Mouse (Mus musculus): ENCODE results near the gene Zdhhc17. TPM values are rescaled to one million over a fixed set of nuclear protein-coding genes. Genes with fewer than 3 reads are reported as not detected.

Zdhhc17 gene
- polyA plus RNA-seq, 1 experiment from 2014 or later, result 27.0 TPM

DNA sequence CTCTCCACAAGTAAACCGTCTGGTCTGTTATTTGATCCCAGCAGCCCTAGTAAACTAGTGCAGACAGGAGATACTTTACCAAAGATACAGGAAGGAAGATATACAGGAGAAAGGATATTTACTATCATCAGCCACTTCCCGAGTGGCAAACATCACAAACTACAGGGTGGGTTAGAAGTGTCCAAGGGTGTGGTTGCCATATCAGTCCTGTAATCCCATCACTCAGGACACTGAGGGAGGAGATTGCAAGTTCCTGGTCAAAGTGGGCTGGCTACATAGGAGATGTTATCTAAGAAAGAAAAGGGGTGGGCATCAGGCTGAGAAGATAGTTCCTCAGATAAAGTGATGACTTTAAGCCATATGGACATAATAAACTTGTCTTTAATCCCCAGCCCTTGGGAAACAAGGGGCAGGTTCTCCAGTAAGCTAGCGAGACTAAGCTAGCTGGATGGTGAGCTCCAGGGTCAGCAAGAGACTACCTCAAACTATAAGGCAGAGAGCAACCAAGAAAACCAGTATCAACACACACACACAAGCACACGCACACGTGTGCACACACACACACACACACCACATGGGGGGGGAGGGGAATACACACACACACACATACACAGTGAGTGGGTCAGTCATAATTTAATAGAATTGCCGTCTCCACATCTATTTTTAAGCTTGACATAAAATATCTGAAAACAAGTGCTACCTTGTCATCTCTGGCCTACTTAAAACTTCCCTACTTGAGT, 18.5 kb downstream of the Zdhhc17 start:
- no peaks in the 10 kb centered on the region for H3K36me3 ChIP-seq (ENCODE audit: insufficient read depth)
- 61% methylated on average over 6 of the region's 6 CpGs for WGBS
- H3K9ac ChIP-seq, result no peak overlapping the region
- no peak overlapping the region for H3K4me3 ChIP-seq (ENCODE audit: low read depth, low read length)
- H3K27me3 ChIP-seq (ENCODE audit: insufficient read depth, low read length), result no peaks in the 10 kb centered on the region
- no peak overlapping the region for H3K27ac ChIP-seq (ENCODE audit: low read depth)
- ATAC-seq (ENCODE audit: insufficient read depth), result no peak
- no peak overlapping the region for H3K4me2 ChIP-seq
- no peaks in the 10 kb centered on the region for H3K9me3 ChIP-seq (ENCODE audit: low read depth, low read length)
- DNase-seq, result no peak
- H3K4me1 ChIP-seq (ENCODE audit: insufficient read depth), result no peaks in the 10 kb centered on the region
- TF ChIP-seq CTCF (IDR thresholded peaks at IDR 0.05; ENCODE audit: low read depth), result no peak

GRCm38 (mm10) chr10:110989729-110990128, 20.2 kb downstream of the Zdhhc17 start:
- TF ChIP-seq CTCF (IDR thresholded peaks at IDR 0.05; ENCODE audit: low read depth), result peak; percentile 32; the same call in 1 of the 2 replicates
- ATAC-seq (ENCODE audit: insufficient read depth) (no peak), DNase-seq (peak; percentile 59)
- no peaks in the 10 kb centered on the region for H3K36me3 ChIP-seq (ENCODE audit: insufficient read depth)
- H3K4me3 ChIP-seq (ENCODE audit: low read depth, low read length), result no peak overlapping the region
- no peaks in the 10 kb centered on the region for H3K9me3 ChIP-seq (ENCODE audit: low read depth, low read length)
- H3K27ac ChIP-seq (ENCODE audit: low read depth), result no peak overlapping the region
- H3K27me3 ChIP-seq (ENCODE audit: insufficient read depth, low read length), result no peaks in the 10 kb centered on the region
- H3K4me2 ChIP-seq, result no peak overlapping the region
- no peaks in the 10 kb centered on the region for H3K4me1 ChIP-seq (ENCODE audit: insufficient read depth)
- WGBS, result 58% methylated on average over 2 of the region's 2 CpGs
- H3K9ac ChIP-seq, result no peak overlapping the region

GRCm38 (mm10) chr10:110986682-110987081, 23.3 kb downstream of the Zdhhc17 start:
- Histone ChIP-seq H3K36me3 (ENCODE audit: insufficient read depth) (0 out of 2 replicates have a peak, but pooled peaks cover 2% of the 10 kb centered on the region), H3K4me1 (ENCODE audit: insufficient read depth) (no peaks in the 10 kb centered on the region), H3K27me3 (ENCODE audit: insufficient read depth, low read length) (no peaks in the 10 kb centered on the region), H3K4me2 (no peak overlapping the region), H3K4me3 (ENCODE audit: low read depth, low read length) (no peak overlapping the region), H3K9ac (no peak overlapping the region), H3K9me3 (ENCODE audit: low read depth, low read length) (no peaks in the 10 kb centered on the region), H3K27ac (ENCODE audit: low read depth) (no peak overlapping the region)
- no peak for DNase-seq
- no peak for ATAC-seq (ENCODE audit: insufficient read depth)
- WGBS, result 88% methylated on average over 17 of the region's 17 CpGs
- no peak for TF ChIP-seq CTCF (IDR thresholded peaks at IDR 0.05; ENCODE audit: low read depth)

DNA sequence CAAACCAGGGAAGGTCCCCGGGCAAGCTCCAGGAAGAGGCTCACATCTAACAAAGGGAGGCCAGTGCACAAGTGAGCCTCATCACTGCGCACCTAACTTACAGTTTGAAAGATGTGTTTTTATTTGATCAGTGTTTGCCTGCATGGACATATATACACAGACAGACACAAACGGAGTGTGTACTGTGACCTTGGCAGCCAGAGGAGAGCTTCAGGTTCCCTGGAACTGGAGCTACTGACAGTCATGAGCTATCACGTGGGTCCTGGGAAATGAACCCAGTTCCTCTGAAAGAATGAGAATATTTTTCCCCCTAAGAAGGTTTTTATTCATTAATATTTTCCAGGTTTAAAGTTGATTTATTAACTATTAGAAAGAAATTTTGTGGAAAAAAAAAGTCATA, 27.2 kb downstream of the Zdhhc17 start:
- DNase-seq, result no peak
- Histone ChIP-seq H3K4me1 (ENCODE audit: insufficient read depth) (no peaks in the 10 kb centered on the region), H3K27me3 (ENCODE audit: insufficient read depth, low read length) (no peaks in the 10 kb centered on the region), H3K9me3 (ENCODE audit: low read depth, low read length) (no peaks in the 10 kb centered on the region), H3K27ac (ENCODE audit: low read depth) (no peak overlapping the region), H3K4me3 (ENCODE audit: low read depth, low read length) (no peak overlapping the region), H3K4me2 (no peak overlapping the region), H3K36me3 (ENCODE audit: insufficient read depth) (peaks cover 10% of the 10 kb centered on the region; the same call in 1 of the 2 replicates), H3K9ac (no peak overlapping the region)
- ATAC-seq (ENCODE audit: insufficient read depth), result no peak
- 62% methylated on average over 4 of the region's 4 CpGs for WGBS
- TF ChIP-seq CTCF (IDR thresholded peaks at IDR 0.05; ENCODE audit: low read depth), result no peak

GRCm38 (mm10) chr10:110980441-110980840, 29.5 kb downstream of the Zdhhc17 start:
- DNase-seq, result no peak
- no peak for TF ChIP-seq CTCF (IDR thresholded peaks at IDR 0.05; ENCODE audit: low read depth)

GRCm38 (mm10) chr10:110979431-110979830, 30.5 kb downstream of the Zdhhc17 start:
- H3K27ac ChIP-seq (ENCODE audit: low read depth), result no peak overlapping the region
- whole genome bisulfite sequencing, result 83% methylated on average over 2 of the region's 2 CpGs
- H3K27me3 ChIP-seq (ENCODE audit: insufficient read depth, low read length), result no peaks in the 10 kb centered on the region
- H3K36me3 ChIP-seq (ENCODE audit: insufficient read depth), result peaks cover 15% of the 10 kb centered on the region; the same call in 1 of the 2 replicates
- no peak overlapping the region for H3K4me2 ChIP-seq
- no peak overlapping the region for H3K9ac ChIP-seq
- no peaks in the 10 kb centered on the region for H3K9me3 ChIP-seq (ENCODE audit: low read depth, low read length)
- no peak for TF ChIP-seq CTCF (IDR thresholded peaks at IDR 0.05; ENCODE audit: low read depth)
- no peak overlapping the region for H3K4me3 ChIP-seq (ENCODE audit: low read depth, low read length)
- no peak for ATAC-seq (ENCODE audit: insufficient read depth)
- no peak for DNase-seq
- H3K4me1 ChIP-seq (ENCODE audit: insufficient read depth), result no peaks in the 10 kb centered on the region

More at GRCm38 (mm10) chr10:110980441-110980840, 29.5 kb downstream of the Zdhhc17 start:
- Histone ChIP-seq H3K4me3 (ENCODE audit: low read depth, low read length) (no peak overlapping the region), H3K36me3 (ENCODE audit: insufficient read depth) (peaks cover 15% of the 10 kb centered on the region; the same call in 1 of the 2 replicates), H3K4me1 (ENCODE audit: insufficient read depth) (no peaks in the 10 kb centered on the region), H3K9me3 (ENCODE audit: low read depth, low read length) (no peaks in the 10 kb centered on the region), H3K9ac (no peak overlapping the region), H3K27me3 (ENCODE audit: insufficient read depth, low read length) (no peaks in the 10 kb centered on the region), H3K4me2 (no peak overlapping the region), H3K27ac (ENCODE audit: low read depth) (no peak overlapping the region)
- WGBS, result 93% methylated on average over 6 of the region's 6 CpGs
- no peak for ATAC-seq (ENCODE audit: insufficient read depth)

- H3K9me3 ChIP-seq (ENCODE audit: low read depth, low read length), result no peaks in the 10 kb centered on the region
- no peaks in the 10 kb centered on the region for H3K27me3 ChIP-seq (ENCODE audit: insufficient read depth, low read length)
- ATAC-seq (ENCODE audit: insufficient read depth) (no peak), DNase-seq (no peak)
- H3K36me3 ChIP-seq (ENCODE audit: insufficient read depth), result peaks cover 27% of the 10 kb centered on the region
- no peaks in the 10 kb centered on the region for H3K4me1 ChIP-seq (ENCODE audit: insufficient read depth)
- H3K4me3 ChIP-seq (ENCODE audit: low read depth, low read length), result no peak overlapping the region
- no peak for TF ChIP-seq CTCF (IDR thresholded peaks at IDR 0.05; ENCODE audit: low read depth)
- no peak overlapping the region for H3K4me2 ChIP-seq
- WGBS, result 47% methylated on average over 2 of the region's 2 CpGs
- no peak overlapping the region for H3K9ac ChIP-seq
- no peak overlapping the region for H3K27ac ChIP-seq (ENCODE audit: low read depth)
Observed at GRCm38 (mm10) chr10:110977379-110977778, 32.6 kb downstream of the Zdhhc17 start.

Data from lung, embryonic 14.5 days (tissue).